Mouse (Mus musculus) intestine, embryonic 14.5 days (tissue): Measurements from ENCODE around the gene Kmt5c. TPM values are rescaled to one million over a fixed set of nuclear protein-coding genes. Genes with fewer than 3 reads are reported as not detected.
A peak's percentile ranks its signal among the peaks of the same experiment; 100 is the strongest.
"Not testable (repeated sequence)": the region's sequence is repeated elsewhere in the genome, so short reads cannot be mapped to it uniquely, and the experiment has no call there.

Source experiments
- ATAC-seq: fragments of 200-750 bp; cut with Nextera tagmentation; replicated peaks from 2 replicates; pipeline ENCODE4 v1.8.0; 2017; ENCODE audit warnings: low read depth, moderate number of reproducible peaks, moderate TSS enrichment, moderate library complexity; ENCODE audit not compliant: low FRiP score, low TSS enrichment
- DNase-seq: peaks from one replicate; pipeline ENCODE4 v3.0.0-alpha.2; 2018; ENCODE audit warnings: low spot score
- H3K27ac ChIP-seq: fragments of 300-500 bp; sonication (generic); 2 replicates; pipeline ENCODE4 v1.5.1; 2014; ENCODE audit warnings: low read depth, mild to moderate bottlenecking, control low read depth
- H3K27me3 ChIP-seq: fragments of 300-500 bp; sonication (generic); replicated peaks from 2 replicates; pipeline ENCODE4 v1.6.1; 2014; ENCODE audit warnings: low read length, control low read depth; ENCODE audit not compliant: control insufficient read depth, insufficient read depth
- H3K36me3 ChIP-seq: fragments of 300-500 bp; sonication (generic); 2 replicates; pipeline ENCODE4 v1.6.1; 2014; ENCODE audit warnings: low read length, control low read depth; ENCODE audit not compliant: control insufficient read depth, insufficient read depth
- H3K4me1 ChIP-seq: fragments of 300-500 bp; sonication (generic); replicated peaks from 2 replicates; pipeline ENCODE4 v1.6.1; 2014; ENCODE audit warnings: low read length, control low read depth, mixed read lengths; ENCODE audit not compliant: control insufficient read depth, insufficient read depth
- H3K4me2 ChIP-seq: fragments of 300-500 bp; sonication (generic); 2 replicates; pipeline ENCODE4 v1.6.1; 2014; ENCODE audit warnings: low read length
- H3K4me3 ChIP-seq: fragments of 300-500 bp; sonication (generic); 2 replicates; pipeline ENCODE4 v1.5.1; 2014; ENCODE audit warnings: low read depth, low read length, control low read depth, mixed read lengths
- H3K9ac ChIP-seq: fragments of 300-500 bp; sonication (generic); 2 replicates; pipeline ENCODE4 v1.6.1; 2014; ENCODE audit warnings: mild to moderate bottlenecking, low read length
- H3K9me3 ChIP-seq: fragments of 300-500 bp; sonication (generic); 2 replicates; pipeline ENCODE4 v1.6.1; 2016; ENCODE audit warnings: low read length, control low read depth; ENCODE audit not compliant: control insufficient read depth
- WGBS: fragments of 180-500 bp; shearing (Covaris S2); extraction: QIAGEN DNeasy Blood & Tissue Kit; methylation state at CpG from one replicate; pipeline ENCODE4 v1.1.7; 2014; 5-methylcytosine and 5-hydroxymethylcytosine counted together
- polyA plus RNA-seq: library from polyadenylated mRNA; unstranded; fragments of >200 nt; fragmentation: Nextera tagmentation; extraction: Ambion mirVana; gene quantifications from 2 replicates; pipeline ENCODE4 v1.2.1, GENCODE M21; 2014

Kmt5c gene
- polyA plus RNA-seq, 1 experiment from 2014 or later, result 66.9 TPM

DNA sequence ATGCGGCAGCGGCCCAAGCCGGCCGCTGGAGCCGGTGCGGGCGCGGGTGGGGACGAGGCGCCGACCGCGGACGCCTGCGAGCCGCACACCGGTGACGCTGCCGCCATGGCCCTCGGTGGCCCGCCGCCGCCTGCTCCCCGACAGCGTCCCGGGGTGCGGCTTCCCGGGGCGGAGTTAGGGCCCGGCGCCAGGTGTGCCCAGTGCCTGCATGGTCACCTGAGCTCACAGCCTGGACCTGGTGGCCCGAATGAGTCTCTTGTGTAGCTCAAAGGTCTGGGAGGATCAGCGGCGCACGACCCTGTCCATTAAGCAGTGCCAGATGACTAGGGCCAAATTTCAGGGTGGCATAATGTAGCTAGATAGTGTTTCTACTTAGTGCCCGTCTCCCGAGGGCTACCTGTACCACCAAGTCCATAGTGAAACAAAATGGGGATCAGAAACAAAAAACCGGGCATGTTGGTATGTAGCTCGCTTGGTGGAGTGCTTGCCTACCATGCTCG is 49.6 kb downstream of the Kmt5c start, which contains the start of gene Tmem238:
Tmem238 (minus strand) TSS at position 221 of the 500 bp plus-strand sequence.
- WGBS, result 9% methylated on average over 36 of the region's 40 CpGs

DNA sequence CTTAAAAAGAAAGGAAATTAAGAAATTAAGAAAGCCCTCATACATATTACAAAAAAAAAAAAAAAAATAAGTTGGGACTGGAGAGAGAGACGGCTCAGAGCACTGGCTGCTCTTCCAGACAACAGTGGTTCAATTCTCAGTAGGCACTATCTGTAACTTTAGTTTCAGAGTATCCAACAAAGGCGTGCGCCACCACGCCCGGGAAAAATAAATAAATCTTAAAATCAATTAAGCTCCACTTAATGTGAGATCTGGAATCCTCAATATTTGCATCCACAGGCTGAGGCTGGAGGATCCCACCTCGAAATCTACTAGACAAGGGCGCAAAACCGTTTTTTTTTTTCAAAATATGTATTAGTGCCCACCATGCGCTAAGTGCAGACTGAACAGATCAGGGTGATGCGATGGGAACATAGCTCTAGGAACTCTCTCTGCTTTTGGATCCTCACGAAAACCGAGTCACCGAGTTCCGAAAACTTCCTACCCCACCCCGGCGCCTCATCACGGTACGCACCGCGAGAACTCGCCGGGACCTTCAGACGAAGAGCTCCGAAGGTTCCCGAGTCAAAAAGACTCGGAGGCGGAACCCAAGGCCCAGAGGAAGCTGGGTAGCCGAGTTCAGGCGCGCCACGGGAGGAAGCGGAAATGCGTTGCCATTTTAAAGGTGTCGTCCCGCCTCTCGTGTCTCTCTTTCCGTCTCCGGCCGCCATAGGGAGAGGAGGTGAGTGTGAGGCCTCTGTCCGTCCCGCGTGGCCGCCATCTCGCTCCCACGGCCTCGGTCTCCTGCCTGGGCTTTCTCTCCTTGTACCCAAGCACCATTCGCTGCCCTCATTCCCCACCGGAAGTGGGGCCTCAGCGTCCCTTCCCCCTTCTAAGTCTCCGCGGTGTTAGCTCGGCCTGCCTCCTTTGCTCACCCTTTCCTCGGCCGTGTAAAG is 52.6 kb downstream of the Kmt5c start, which contains the start of gene Rpl28:
Rpl28 (plus strand) TSS at position 597 of the 935 bp plus-strand sequence.
- H3K36me3 ChIP-seq, result peaks cover 40% of the 10 kb centered on the region
- H3K4me1 ChIP-seq, result peaks cover 7% of the 10 kb centered on the region; the same call in 1 of the 2 replicates
- peak within 1 kb of the TSS; percentile 75 for H3K4me3 ChIP-seq
- H3K27ac ChIP-seq, result peak within 1 kb of the TSS; percentile 96
- DNase-seq (peak; percentile 95), ATAC-seq (peak; percentile 77)
- H3K4me2 ChIP-seq, result peak within 1 kb of the TSS; percentile 90
- no peaks in the 10 kb centered on the region for H3K9me3 ChIP-seq
- peak within 1 kb of the TSS; percentile 97 for H3K9ac ChIP-seq
- 0 out of 2 replicates have a peak, but pooled peaks cover 6% of the 10 kb centered on the region for H3K27me3 ChIP-seq
- 1% methylated on average over 54 of the region's 54 CpGs for WGBS

More for the DNA sequence above, 49.6 kb downstream of the Kmt5c start, which contains the start of gene Tmem238:
- Histone ChIP-seq H3K9ac (peak within 1 kb of the TSS; percentile 79), H3K27me3 (0 out of 2 replicates have a peak, but pooled peaks cover 6% of the 10 kb centered on the region), H3K4me1 (peaks cover 7% of the 10 kb centered on the region; the same call in 1 of the 2 replicates), H3K36me3 (peaks cover 9% of the 10 kb centered on the region), H3K4me2 (peak within 1 kb of the TSS; percentile 78), H3K27ac (peak within 1 kb of the TSS; percentile 82), H3K9me3 (no peaks in the 10 kb centered on the region), H3K4me3 (peak within 1 kb of the TSS; percentile 51)
- DNase-seq (peak; percentile 78), ATAC-seq (peak; percentile 58)

DNA sequence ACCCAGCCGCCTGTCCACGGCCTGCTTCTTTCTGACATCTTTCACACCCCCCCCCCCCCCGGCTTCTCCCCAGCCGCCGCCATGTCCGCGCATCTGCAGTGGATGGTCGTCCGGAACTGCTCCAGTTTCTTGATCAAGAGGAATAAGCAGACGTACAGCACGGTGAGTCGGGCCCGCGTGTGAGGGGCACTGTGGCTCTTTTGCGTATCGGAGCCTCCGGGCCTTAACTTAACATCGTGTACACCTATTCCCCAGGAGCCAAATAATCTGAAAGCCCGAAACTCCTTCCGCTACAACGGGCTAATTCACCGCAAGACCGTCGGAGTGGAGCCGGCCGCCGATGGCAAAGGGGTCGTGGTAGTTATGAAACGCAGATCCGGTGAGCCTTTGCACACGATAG is 53.3 kb downstream of the Kmt5c start:
- WGBS, result 1% methylated on average over 31 of the region's 31 CpGs
- ATAC-seq, result 0 out of 2 replicates have a peak, but pooled peaks have one; percentile 0
- H3K9me3 ChIP-seq, DNase-seq, H3K4me1 ChIP-seq, H3K27me3 ChIP-seq: not testable (repeated sequence)
- Histone ChIP-seq H3K27ac (peak overlapping the region; percentile 85), H3K4me2 (peak overlapping the region; percentile 90), H3K36me3 (peaks cover 42% of the 10 kb centered on the region), H3K9ac (peak overlapping the region; percentile 97), H3K4me3 (peak overlapping the region; percentile 75)

DNA sequence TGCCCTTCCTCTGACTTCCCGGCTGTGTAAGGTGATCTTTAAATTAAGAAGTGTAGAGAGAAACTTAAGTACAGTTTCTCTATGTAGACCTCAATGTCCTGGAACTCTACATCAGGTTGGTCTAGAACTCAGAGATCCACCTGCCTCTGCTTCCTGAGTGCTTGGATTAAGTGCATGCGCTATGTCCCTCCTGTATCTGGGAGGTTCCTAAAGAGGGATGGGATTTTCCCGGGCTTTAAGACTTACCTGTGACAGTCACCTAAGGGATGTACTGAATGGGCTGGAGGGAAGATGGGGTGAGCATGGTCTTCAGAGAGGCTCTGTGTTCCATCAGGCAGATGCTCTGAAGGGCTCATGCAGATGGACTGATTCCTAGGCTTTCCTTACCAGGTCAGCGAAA is 53.8 kb downstream of the Kmt5c start:
- Histone ChIP-seq H3K36me3 (peaks cover 42% of the 10 kb centered on the region), H3K4me2 (peak overlapping the region; percentile 90), H3K9ac (peak overlapping the region; percentile 97), H3K4me1 (peaks cover 7% of the 10 kb centered on the region; the same call in 1 of the 2 replicates), H3K27ac (peak overlapping the region; percentile 85; the same call in 1 of the 2 replicates), H3K4me3 (peak overlapping the region; percentile 75), H3K27me3 (0 out of 2 replicates have a peak, but pooled peaks cover 3% of the 10 kb centered on the region), H3K9me3 (no peaks in the 10 kb centered on the region)
- DNase-seq, result no peak
- WGBS, result 37% methylated on average over 4 of the region's 4 CpGs
- ATAC-seq, result no peak

DNA sequence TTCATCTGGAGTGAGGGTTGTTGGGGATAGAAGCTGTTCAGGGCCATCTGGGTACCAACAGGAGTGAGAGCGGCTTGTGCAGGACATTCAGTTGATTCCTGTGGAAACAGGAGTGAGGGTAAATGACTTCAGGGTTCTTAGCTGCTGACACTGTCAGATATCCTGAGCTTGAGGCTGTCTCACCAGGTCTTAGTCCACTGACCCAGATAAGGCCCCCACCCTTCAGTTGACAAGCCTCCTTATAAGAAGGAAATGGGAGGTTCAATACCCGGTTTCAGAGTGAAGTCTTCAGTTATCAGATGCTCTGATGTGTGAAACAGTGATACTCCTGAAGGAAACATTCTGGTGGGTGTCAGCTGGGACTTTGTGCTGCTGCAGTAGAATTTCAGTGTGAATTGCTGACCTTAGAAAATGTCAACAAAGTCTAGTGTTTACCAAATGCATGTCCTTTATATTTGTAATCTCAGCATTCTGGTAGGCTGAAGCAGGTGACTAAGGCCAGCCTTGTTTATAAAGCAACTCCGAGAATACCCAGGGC is 54.8 kb downstream of the Kmt5c start:
- 78% methylated on average over 3 of the region's 3 CpGs for WGBS
- H3K9ac ChIP-seq, result no peak overlapping the region
- no peak for ATAC-seq

DNA sequence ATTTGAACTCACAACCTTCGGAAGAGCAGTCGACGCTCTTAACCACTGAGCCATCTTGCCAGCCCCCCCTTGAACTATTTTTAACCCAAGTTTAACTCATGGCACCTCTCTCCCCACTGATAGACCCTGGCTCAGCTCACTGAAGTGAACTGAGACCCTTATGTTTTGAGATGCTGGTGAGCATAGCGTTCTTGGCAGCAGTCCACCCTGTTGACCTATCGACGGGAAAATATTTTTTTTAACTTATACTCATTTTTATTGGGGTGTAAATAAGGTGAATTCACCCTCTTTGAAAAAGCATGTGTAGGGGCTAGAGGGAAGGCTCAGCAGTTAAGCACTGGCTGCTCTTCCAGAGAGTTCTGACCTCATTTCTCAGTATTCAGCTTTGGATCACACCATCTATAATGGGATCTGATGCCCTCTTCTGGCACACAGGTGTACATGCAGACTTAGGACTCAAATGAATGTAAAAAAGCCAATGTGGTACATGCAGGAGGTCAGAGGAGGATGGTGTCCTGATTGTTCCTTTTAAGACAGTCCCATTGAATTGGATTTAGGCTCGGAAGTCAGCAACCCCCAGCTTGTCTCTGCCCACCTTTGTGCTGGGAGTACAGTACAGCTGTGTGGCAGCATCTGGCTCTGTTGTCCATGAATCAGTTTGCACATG is 56.0 kb downstream of the Kmt5c start:
- no peak overlapping the region for H3K4me2 ChIP-seq
- peaks cover 42% of the 10 kb centered on the region for H3K36me3 ChIP-seq
- no peak overlapping the region for H3K4me3 ChIP-seq
- no peak overlapping the region for H3K27ac ChIP-seq
- H3K9ac ChIP-seq, result no peak overlapping the region
- H3K4me1 ChIP-seq, result peaks cover 7% of the 10 kb centered on the region; the same call in 1 of the 2 replicates
- ATAC-seq (peak; percentile 29), DNase-seq (peak; percentile 65)
- 70% methylated on average over 7 of the region's 7 CpGs for WGBS
- H3K9me3 ChIP-seq, result no peaks in the 10 kb centered on the region
- no peaks in the 10 kb centered on the region for H3K27me3 ChIP-seq

More for the DNA sequence above, 54.8 kb downstream of the Kmt5c start:
- Histone ChIP-seq H3K4me1 (peaks cover 7% of the 10 kb centered on the region; the same call in 1 of the 2 replicates), H3K9me3 (no peaks in the 10 kb centered on the region), H3K4me2 (peak overlapping the region; percentile 90), H3K27ac (no peak overlapping the region), H3K4me3 (no peak overlapping the region), H3K36me3 (peaks cover 42% of the 10 kb centered on the region), H3K27me3 (no peaks in the 10 kb centered on the region)
- no peak for DNase-seq
